Mouse (Mus musculus) splenic B cell, adult 2 months (primary cell): Measurements from ENCODE around the gene Zfp936.
"Not testable (repeated sequence)": the region's sequence is repeated elsewhere in the genome, so short reads cannot be mapped to it uniquely, and the experiment has no call there.

Experiments used
- DNase-seq: peaks from one replicate; pipeline ENCODE4 v3.0.0-alpha.2; 2011; ENCODE audit warnings: low read depth, low spot score
- H3K27me3 ChIP-seq: 2 replicates; pipeline ENCODE4 v1.6.1; 2012; ENCODE audit warnings: mild to moderate bottlenecking, low read length, moderate library complexity, mixed read lengths; ENCODE audit not compliant: control insufficient read depth, poor library complexity, insufficient read depth, severe bottlenecking
- H3K36me3 ChIP-seq: 2 replicates; pipeline ENCODE4 v1.6.1; 2012; ENCODE audit warnings: mild to moderate bottlenecking, low read length, moderate library complexity, mixed read lengths; ENCODE audit not compliant: control insufficient read depth, poor library complexity, insufficient read depth, severe bottlenecking

Zfp936 gene

GRCm38 (mm10) chr7:43113929-43114328, at the start of gene Zfp936:
TSS of gene Zfp936 (plus strand) at chr7:43114229.
- H3K36me3 ChIP-seq, DNase-seq, H3K27me3 ChIP-seq: not testable (repeated sequence)

DNA sequence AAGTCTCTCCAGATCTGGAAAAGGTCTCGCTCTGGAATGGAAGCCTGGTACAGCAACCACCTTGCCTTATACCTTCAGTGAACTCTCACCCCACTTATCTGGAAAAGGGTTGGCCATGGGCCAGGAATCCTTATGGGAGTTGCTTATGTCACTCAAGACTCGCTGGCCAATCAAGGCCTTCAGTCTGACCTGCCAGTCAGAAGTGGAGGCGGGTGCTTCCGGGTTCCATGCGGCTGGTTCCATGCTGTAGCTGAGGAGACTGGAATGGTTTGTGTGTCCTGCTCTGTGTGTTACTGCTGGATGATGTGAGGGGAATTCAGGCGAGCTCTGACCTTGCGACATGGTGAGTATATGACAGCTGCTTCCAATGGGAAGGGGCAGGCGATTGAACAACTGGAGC, 36.2 kb upstream of the Zfp936 start:
- Histone ChIP-seq H3K27me3 (no peaks in the 10 kb centered on the region), H3K36me3 (no peaks in the 10 kb centered on the region)
- DNase-seq = no peak

DNA sequence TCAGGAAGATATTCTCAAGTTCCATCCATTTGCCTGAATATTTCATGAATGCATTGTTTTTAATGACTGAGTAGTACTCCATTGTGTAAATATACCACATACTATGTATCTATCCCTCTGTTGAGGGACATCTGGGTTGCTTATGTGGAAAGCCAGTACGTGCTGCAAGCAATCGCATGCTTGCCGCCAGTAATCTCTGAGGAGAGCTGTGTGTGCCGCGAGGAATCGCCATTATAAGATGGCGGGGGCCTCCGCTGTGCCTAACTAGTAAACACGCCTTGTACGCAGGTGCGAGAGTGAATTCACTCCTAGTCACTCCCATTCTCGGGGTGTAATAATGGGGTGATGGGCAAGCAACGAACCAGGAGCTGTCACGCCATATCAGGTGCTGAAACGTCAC, 14.7 kb downstream of the Zfp936 start:
- not testable (repeated sequence) for H3K36me3 ChIP-seq, DNase-seq, H3K27me3 ChIP-seq

GRCm38 (mm10) chr7:43164121-43164520, 50.1 kb downstream of the Zfp936 start:
- not testable (repeated sequence) for H3K27me3 ChIP-seq, DNase-seq, H3K36me3 ChIP-seq

- not testable (repeated sequence) for H3K27me3 ChIP-seq, DNase-seq, H3K36me3 ChIP-seq
Measured at GRCm38 (mm10) chr7:43167101-43167500, 53.1 kb downstream of the Zfp936 start.

DNA sequence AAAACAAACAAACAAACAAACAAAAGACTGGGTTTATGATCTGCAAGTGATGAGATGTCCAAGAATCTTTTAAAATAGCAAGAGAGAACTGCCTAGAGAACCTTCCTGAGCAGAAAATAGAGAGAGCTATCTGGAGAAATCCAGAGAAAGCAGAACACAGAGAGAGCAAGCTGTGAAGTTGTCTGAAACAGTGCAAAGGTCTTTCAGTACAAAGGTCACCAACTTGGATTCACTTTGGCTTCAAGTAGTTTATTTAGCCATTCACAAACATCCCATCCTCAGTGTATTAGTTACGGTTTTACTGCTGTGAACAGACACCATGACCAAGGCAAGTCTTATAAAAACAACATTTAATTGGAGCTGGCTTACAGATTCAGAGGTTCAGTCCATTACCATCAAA, 53.8 kb downstream of the Zfp936 start:
- not testable (repeated sequence) for DNase-seq, H3K27me3 ChIP-seq, H3K36me3 ChIP-seq

DNA sequence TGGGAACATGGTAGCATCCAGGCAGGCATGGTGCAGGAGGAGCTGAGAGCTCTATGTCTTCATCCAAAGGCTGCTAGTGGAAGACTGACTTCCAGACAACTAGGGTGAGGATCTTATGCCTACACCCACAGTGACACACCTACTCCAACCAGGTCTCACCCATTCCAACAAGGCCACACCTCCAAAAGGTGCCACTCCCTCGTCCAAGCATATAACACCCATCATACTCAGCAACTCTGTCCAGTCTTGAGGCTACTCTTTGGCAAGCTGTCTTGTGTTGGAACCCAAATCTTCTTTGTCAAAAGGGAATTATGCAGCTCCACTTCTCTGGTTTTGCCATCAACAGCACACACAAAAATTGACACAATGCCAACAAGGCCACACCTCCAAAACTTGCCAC, 54.2 kb downstream of the Zfp936 start:
- not testable (repeated sequence) for DNase-seq, H3K36me3 ChIP-seq, H3K27me3 ChIP-seq

DNA sequence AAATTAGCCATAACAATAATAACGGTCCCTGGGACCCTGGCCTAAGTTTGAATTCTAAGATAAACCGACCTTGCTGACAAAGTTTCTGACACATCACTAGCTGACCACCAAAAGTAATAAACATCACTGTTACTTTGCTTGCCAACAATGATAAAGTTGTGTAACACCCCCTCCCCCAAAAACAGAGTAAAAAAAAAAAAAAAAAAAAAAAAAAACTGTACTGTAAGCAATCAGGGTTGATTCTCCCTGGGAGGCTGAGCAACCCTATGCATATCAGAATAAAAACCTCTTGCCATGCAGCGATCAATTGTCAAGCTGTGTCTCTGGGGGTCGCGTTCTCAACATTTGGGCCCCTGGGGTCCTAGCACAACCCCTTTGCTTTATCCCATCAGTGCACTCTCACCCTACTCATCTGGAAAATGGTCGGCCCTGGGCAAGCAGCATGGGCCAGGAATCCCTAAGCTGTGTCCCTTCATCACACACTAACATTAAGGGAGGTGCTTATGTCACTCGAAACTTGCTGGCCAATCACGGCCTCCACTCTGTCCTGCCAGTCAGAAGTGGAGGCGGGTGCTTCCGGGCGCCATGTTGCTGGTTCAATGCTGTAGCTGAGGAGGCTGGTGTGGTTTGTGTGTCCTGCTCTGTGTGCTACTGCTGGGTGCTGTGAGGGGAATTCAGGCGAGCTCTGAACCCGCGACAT, 63.1 kb downstream of the Zfp936 start:
- DNase-seq = no peak
- no peaks in the 10 kb centered on the region for H3K36me3 ChIP-seq
- no peaks in the 10 kb centered on the region for H3K27me3 ChIP-seq

- H3K36me3 ChIP-seq, DNase-seq, H3K27me3 ChIP-seq: not testable (repeated sequence)
Measured at GRCm38 (mm10) chr7:43213781-43214180, 99.8 kb downstream of the Zfp936 start.
